Mouse (Mus musculus): ENCODE results near the gene Gfm1. TPM values are rescaled to one million over a fixed set of nuclear protein-coding genes. Genes with fewer than 3 reads are reported as not detected.

The Gfm1 gene
- polyA plus RNA-seq (2015; fragmentation: Nextera tagmentation; extraction: Ambion mirVana), result 23.9 and 24.3 TPM in 2 replicates

DNA sequence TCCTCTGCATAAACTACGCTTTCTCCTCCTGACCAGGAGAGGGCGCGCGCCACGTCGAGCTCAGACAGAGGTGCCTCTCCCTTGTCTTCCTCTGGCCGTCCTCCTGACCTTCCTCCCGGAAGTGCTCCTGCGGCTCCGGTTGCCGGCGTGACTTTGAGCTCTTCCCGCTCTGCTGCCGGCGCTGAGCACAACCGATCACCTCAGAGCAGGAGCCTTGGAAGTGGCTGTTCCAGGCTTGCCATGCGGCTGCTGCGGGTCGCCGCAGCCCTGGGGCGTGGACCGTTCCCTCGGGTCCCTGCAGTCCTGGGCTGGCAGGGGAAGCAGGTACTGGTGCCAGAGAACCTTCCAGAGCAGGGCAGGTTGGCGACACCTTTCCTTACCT, at the start of gene Gfm1:
Gfm1 (plus strand) TSS at position 98 of the 382 bp plus-strand sequence.
- Histone ChIP-seq H3K27me3 (replicated peaks; ENCODE audit: insufficient read depth, low read length) (no peaks in the 10 kb centered on the region), H3K9me3 (ENCODE audit: low read length) (peaks cover 5% of the 10 kb centered on the region; the same call in 1 of the 2 replicates), H3K4me2 (replicated peaks; ENCODE audit: low read depth, low read length) (peak within 1 kb of the TSS; percentile 88), H3K4me1 (ENCODE audit: insufficient read depth, low read depth, low read length) (no peaks in the 10 kb centered on the region), H3K36me3 (ENCODE audit: insufficient read depth, low read length) (peaks cover 3% of the 10 kb centered on the region; the same call in 1 of the 2 replicates), H3K9ac (replicated peaks; ENCODE audit: low read depth) (peak within 1 kb of the TSS; percentile 74), H3K4me3 (ENCODE audit: low read depth, low read length) (peak within 1 kb of the TSS; percentile 89), H3K27ac (ENCODE audit: low read length) (peak within 1 kb of the TSS; percentile 47)
- peak; percentile 93 for TF ChIP-seq CTCF (IDR thresholded peaks at IDR 0.05)
- no peak for TF ChIP-seq EP300 (IDR thresholded peaks at IDR 0.05)
- DNase-seq (ENCODE audit: low spot score) (peak; percentile 95), ATAC-seq (peak; percentile 95)
- WGBS, result under 1% methylated on average over 24 of the region's 24 CpGs

DNA sequence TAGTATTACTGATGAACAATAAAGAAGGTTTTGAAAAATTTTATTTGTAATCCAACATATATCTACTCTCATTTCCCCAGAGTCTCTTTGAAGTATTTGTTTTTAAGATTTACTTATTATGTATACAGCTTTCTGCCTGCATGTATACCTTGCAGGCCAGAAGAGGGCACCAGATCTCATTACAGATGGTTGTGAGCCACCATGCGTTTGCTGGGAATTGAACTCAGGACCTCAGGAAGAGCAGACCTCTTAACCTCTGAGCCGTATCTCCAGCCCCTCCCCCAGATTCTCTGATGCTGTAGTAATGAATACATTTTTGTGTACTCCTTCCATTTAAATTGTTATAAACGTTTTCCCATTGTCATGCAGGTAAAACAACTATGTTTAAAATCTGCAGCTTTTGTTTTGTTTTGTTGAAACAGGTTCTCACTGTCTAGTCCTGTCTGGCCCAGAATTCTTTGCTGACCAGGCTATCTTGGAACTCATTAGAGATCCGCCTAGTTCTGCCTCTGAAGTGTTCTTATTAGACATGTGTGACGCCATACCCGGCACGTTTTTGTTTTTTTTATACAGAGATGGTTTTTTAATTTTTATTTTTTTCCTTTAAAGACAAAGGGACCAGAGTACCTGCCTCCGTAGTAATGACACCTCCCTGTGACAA, 428 bp upstream of the Gfm1 start:
- Histone ChIP-seq H3K4me3 (ENCODE audit: low read depth, low read length) (peak overlapping the region; percentile 89), H3K9me3 (ENCODE audit: low read length) (peaks cover 5% of the 10 kb centered on the region; the same call in 1 of the 2 replicates), H3K4me1 (ENCODE audit: insufficient read depth, low read depth, low read length) (no peaks in the 10 kb centered on the region), H3K27me3 (replicated peaks; ENCODE audit: insufficient read depth, low read length) (no peaks in the 10 kb centered on the region), H3K27ac (ENCODE audit: low read length) (no peak overlapping the region), H3K4me2 (replicated peaks; ENCODE audit: low read depth, low read length) (peak overlapping the region; percentile 88), H3K36me3 (ENCODE audit: insufficient read depth, low read length) (peaks cover 3% of the 10 kb centered on the region; the same call in 1 of the 2 replicates), H3K9ac (replicated peaks; ENCODE audit: low read depth) (no peak overlapping the region; the same call in 1 of the 2 replicates)
- peak; percentile 52 for ATAC-seq
- peak; percentile 30; the same call in 1 of the 2 replicates for TF ChIP-seq CTCF (IDR thresholded peaks at IDR 0.05)
- TF ChIP-seq EP300 (IDR thresholded peaks at IDR 0.05), result no peak
- DNase-seq (ENCODE audit: low spot score), result no peak
- 28% methylated on average over 8 of the region's 8 CpGs for WGBS

DNA sequence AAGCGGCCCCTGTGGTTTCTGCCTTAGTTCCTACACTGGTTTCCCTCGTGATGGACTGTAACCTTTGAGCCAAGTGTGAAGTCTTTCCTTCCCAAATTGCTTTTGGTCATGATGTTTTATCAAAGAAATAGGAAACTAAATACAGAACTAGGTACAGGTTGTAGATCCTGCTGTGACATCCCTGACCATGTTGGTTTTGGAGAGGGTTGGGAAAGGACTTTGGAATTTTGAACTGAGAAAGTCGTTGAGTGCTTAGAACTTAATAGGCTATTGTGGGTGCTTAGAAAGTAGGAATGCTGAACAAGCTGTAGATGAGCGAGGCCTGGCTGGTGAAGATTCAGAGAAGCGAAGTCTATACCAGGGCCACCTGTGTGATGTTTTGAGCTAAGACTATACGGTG, 4.1 kb downstream of the Gfm1 start:
- Histone ChIP-seq H3K9me3 (ENCODE audit: low read length) (no peaks in the 10 kb centered on the region), H3K27me3 (replicated peaks; ENCODE audit: insufficient read depth, low read length) (no peaks in the 10 kb centered on the region), H3K9ac (replicated peaks; ENCODE audit: low read depth) (no peak overlapping the region), H3K4me3 (ENCODE audit: low read depth, low read length) (no peak overlapping the region), H3K4me2 (replicated peaks; ENCODE audit: low read depth, low read length) (no peak overlapping the region), H3K27ac (ENCODE audit: low read length) (no peak overlapping the region), H3K36me3 (ENCODE audit: insufficient read depth, low read length) (peaks cover 17% of the 10 kb centered on the region), H3K4me1 (ENCODE audit: insufficient read depth, low read depth, low read length) (no peaks in the 10 kb centered on the region)
- DNase-seq (ENCODE audit: low spot score), result no peak
- no peak for TF ChIP-seq CTCF (IDR thresholded peaks at IDR 0.05)
- no peak for TF ChIP-seq EP300 (IDR thresholded peaks at IDR 0.05)
- WGBS, result 89% methylated on average over 6 of the region's 6 CpGs
- no peak for ATAC-seq

DNA sequence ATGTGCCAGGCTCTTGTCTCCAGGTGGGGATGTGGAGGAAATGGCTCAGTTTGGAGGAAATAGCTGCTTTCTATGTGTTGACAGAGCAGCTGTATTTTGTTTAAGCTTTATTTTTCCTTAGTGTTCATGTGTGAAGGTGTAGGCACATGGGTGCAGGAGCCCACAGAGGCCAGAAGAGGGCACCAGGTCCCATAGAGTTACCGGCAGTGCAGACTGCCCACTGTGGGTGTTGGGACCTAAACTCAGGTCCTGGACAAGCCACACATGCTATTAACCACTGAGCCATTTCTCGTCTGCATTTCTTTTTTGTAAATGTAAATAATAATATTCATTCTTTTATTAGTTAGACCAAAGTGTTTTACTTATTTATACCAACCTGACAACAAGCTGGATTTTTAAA, 17.2 kb downstream of the Gfm1 start:
- TF ChIP-seq CTCF (IDR thresholded peaks at IDR 0.05) (peak; percentile 43; the same call in 1 of the 2 replicates), EP300 (IDR thresholded peaks at IDR 0.05) (no peak)
- Histone ChIP-seq H3K9me3 (ENCODE audit: low read length) (no peaks in the 10 kb centered on the region), H3K4me1 (ENCODE audit: insufficient read depth, low read depth, low read length) (no peaks in the 10 kb centered on the region), H3K27ac (ENCODE audit: low read length) (no peak overlapping the region), H3K9ac (replicated peaks; ENCODE audit: low read depth) (no peak overlapping the region), H3K4me2 (replicated peaks; ENCODE audit: low read depth, low read length) (no peak overlapping the region), H3K36me3 (ENCODE audit: insufficient read depth, low read length) (peaks cover 32% of the 10 kb centered on the region), H3K4me3 (ENCODE audit: low read depth, low read length) (no peak overlapping the region), H3K27me3 (replicated peaks; ENCODE audit: insufficient read depth, low read length) (no peaks in the 10 kb centered on the region)
- DNase-seq (ENCODE audit: low spot score), result no peak
- 96% methylated on average over 2 of the region's 2 CpGs for WGBS
- no peak for ATAC-seq

DNA sequence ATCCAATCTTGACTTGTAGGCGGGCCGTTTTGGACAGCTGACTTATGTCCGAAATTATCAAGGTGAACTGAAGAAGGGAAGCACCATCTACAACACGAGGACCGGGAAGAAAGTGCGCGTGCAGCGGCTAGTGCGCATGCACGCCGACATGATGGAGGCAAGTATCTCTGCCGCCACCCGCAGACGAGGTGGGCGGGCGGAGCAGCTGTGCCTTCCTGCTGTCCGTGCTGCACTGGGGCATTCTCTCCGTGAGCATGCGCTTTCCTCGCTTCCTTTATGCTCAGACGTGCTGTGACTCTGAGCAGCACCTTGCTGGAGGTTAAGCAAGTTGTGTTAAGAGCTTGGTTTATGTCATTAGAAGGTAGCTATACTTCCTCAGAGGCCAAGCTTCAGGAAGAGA, 19.8 kb downstream of the Gfm1 start:
- H3K4me1 ChIP-seq (ENCODE audit: insufficient read depth, low read depth, low read length), result no peaks in the 10 kb centered on the region
- H3K27me3 ChIP-seq (replicated peaks; ENCODE audit: insufficient read depth, low read length), result no peaks in the 10 kb centered on the region
- H3K4me3 ChIP-seq (ENCODE audit: low read depth, low read length), result no peak overlapping the region
- no peaks in the 10 kb centered on the region for H3K9me3 ChIP-seq (ENCODE audit: low read length)
- H3K4me2 ChIP-seq (replicated peaks; ENCODE audit: low read depth, low read length), result peak overlapping the region; percentile 32; the same call in 1 of the 2 replicates
- ATAC-seq, result no peak
- 0 out of 2 replicates have a peak overlapping the region, but pooled peaks have one; percentile 26 for H3K27ac ChIP-seq (ENCODE audit: low read length)
- no peak overlapping the region for H3K9ac ChIP-seq (replicated peaks; ENCODE audit: low read depth)
- 79% methylated on average over 21 of the region's 21 CpGs for WGBS
- no peak for TF ChIP-seq EP300 (IDR thresholded peaks at IDR 0.05)
- no peak for TF ChIP-seq CTCF (IDR thresholded peaks at IDR 0.05)
- DNase-seq (ENCODE audit: low spot score), result no peak
- H3K36me3 ChIP-seq (ENCODE audit: insufficient read depth, low read length), result peaks cover 23% of the 10 kb centered on the region; the same call in 1 of the 2 replicates

DNA sequence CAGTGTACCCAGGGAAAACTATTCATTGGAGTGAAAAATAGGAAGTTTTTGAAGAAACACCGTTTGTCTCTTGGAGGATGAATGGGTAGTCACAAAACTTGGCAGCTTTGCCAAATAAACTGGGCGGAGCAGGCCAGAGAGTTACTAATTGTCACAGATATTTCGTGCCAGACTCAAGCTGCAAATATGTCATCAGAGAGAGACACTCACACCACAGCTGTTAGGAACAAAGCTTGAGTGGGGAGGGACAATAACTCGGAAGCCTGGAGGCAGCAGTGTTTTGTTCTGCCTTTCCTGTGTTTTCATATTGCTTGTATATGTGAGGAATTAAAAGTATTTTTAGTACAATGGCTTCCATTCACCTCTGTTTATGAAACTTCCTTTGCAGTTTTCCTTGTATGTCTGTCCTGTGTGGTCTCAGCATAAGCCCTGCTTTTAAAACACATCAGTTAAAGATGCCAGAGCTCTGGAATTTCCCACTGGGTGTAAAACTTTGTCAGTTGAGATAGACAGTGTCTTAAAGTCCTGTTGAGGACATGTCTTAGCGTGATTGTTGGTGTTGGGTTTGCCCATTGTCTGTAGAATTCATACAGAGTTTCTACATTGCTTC, 20.8 kb downstream of the Gfm1 start:
- ATAC-seq (peak; percentile 91), DNase-seq (ENCODE audit: low spot score) (peak; percentile 71)
- H3K4me1 ChIP-seq (ENCODE audit: insufficient read depth, low read depth, low read length), result no peaks in the 10 kb centered on the region
- no peak overlapping the region for H3K9ac ChIP-seq (replicated peaks; ENCODE audit: low read depth)
- H3K9me3 ChIP-seq (ENCODE audit: low read length), result no peaks in the 10 kb centered on the region
- no peak overlapping the region for H3K4me3 ChIP-seq (ENCODE audit: low read depth, low read length)
- peaks cover 21% of the 10 kb centered on the region; the same call in 1 of the 2 replicates for H3K36me3 ChIP-seq (ENCODE audit: insufficient read depth, low read length)
- WGBS, result 69% methylated on average over 5 of the region's 5 CpGs
- H3K27me3 ChIP-seq (replicated peaks; ENCODE audit: insufficient read depth, low read length), result no peaks in the 10 kb centered on the region
- no peak overlapping the region for H3K4me2 ChIP-seq (replicated peaks; ENCODE audit: low read depth, low read length)
- peak overlapping the region; percentile 26; the same call in 1 of the 2 replicates for H3K27ac ChIP-seq (ENCODE audit: low read length)
- TF ChIP-seq CTCF (IDR thresholded peaks at IDR 0.05) (no peak), EP300 (IDR thresholded peaks at IDR 0.05) (peak; percentile 94)
